Mouse (Mus musculus) heart, adult 8-10 months (tissue): ENCODE results near the gene Pde6h. TPM values are rescaled to one million over a fixed set of nuclear protein-coding genes. Genes with fewer than 3 reads are reported as not detected.
A peak's percentile ranks its signal among the peaks of the same experiment; 100 is the strongest.
"Not testable (repeated sequence)": the region's sequence is repeated elsewhere in the genome, so short reads cannot be mapped to it uniquely, and the experiment has no call there.

ENCODE experiments used
- DNase-seq: peaks from one replicate; pipeline ENCODE4 v3.0.0; 2022; ENCODE audit warnings: low spot score
- total RNA-seq, 4 experiments: library from RNA; stranded (reverse); gene quantifications; 2 replicates each; pipeline ENCODE4 v1.2.4; 2022

Pde6h gene
- total RNA-seq, result under 1 TPM in 1 of 4 experiments, not detected in 3; 0.81 TPM

GRCm38 (mm10) chr6:136923532-136923931 lies at the start of gene Pde6h:
Gene Pde6h, plus strand, starts transcription at chr6:136923832.
- no peak for DNase-seq

DNA sequence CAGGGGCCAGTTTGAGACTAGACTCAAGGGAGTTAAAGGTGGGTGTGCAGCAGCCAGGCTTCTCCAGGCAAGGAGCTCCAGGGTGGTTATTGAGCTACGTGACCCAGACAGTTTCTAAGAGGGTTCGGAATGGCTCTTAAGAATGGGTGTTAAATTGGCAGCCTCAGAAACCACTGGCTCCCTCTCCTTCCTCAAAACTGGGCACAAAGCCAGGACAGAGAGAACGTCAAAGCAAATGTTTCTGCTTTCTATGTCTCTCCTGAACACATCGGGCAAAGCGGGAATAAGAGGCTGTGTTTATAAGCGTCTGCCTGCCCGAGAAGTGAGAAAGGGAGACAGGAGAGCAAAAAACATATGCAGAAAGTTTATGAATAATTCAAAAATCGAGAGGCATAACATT lies 49.0 kb upstream of the Pde6h start:
- no peak for DNase-seq

- DNase-seq, result peak; percentile 64
Observed at GRCm38 (mm10) chr6:136875670-136876069, 48.0 kb upstream of the Pde6h start, which contains the start of gene Mgp. Gene Mgp, minus strand, starts transcription at chr6:136875823.

- no peak for DNase-seq
Observed at GRCm38 (mm10) chr6:136881678-136882077, 42.0 kb upstream of the Pde6h start.

GRCm38 (mm10) chr6:136883431-136883915 lies 40.2 kb upstream of the Pde6h start:
- no peak for DNase-seq

GRCm38 (mm10) chr6:136883961-136884360 lies 39.7 kb upstream of the Pde6h start:
- DNase-seq, result no peak

DNA sequence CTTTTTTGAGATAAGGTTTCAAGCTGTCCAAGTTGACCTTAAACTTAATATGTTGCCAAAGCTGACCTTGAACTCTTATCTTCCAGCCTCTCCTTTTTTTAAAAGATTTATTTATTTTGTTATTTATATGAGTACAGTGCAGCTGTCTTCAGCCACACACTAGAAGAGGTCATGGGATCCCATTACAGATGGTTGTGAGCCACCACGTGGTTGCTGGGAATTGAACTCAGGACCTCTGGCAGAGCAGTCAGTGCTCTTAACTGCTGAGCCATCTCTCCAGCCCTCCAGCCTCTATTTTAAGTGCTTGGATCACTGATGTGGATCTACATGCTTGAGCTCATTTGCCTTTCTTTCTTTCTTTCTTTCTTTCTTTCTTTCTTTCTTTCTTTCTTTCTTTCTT lies 38.9 kb upstream of the Pde6h start:
- not testable (repeated sequence) for DNase-seq

- DNase-seq, result peak; percentile 86
Observed at GRCm38 (mm10) chr6:136887854-136888253, 35.8 kb upstream of the Pde6h start.

- no peak for DNase-seq
Observed at GRCm38 (mm10) chr6:136889067-136889466, 34.6 kb upstream of the Pde6h start.

DNA sequence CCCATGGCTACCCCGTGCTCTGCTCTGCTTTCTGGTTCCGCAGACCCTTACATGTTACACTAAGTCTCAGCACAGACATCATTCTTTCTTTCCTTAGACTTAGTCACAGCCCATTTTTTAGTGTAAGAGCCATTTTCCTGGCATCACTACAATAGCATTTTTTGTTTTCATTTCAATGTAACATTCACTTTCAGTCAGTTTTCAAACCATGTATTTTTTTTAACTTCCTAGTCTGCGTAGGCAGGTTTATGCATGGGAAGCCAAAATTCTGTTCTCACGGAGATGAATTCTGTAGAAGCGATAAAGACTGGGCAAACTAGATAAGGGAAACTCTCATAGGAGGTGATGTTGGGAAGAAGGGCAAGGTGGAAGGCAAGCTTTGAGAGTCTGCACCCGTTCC lies 34.1 kb upstream of the Pde6h start:
- no peak for DNase-seq

- DNase-seq, result no peak
Observed at GRCm38 (mm10) chr6:136892002-136892401, 31.6 kb upstream of the Pde6h start.

DNA sequence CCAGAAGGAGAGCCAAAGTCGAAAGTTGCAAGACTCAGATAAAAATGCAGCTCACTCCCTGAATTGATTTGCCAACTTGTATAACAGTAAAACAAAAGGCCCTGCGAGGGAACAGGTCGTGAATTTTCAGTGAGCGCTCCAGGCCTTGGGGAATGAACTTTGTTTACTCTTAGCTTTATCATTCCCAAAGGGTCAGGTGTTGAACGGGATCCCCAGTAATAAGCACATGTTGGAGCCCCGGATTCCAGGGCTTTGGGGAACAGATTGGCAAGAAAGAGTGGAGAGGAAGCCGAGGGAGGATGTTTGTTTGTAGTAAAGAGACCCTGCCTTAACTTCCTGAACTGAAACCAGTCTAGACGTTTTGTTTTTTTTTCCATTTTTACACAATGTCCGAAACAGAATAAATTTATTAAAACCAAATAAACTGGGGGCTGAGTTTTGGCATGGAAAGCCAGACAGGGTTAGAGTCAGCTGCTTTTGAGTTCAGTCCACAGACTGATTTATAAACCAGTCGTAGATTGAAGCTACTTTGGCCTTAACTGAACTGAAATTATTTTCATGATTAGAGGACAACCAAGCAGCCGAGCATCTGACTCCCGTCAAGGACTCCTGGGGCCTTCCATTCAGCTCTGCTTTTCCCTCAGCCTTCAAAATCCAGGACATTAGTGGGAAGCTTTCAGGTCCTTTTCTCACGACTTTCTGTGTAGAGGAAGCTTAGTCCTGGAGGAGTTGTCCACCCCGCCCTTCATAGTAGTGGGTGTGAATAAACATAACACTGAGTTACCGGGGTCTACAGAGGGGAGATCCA lies 28.9 kb upstream of the Pde6h start:
- peak; percentile 63 for DNase-seq

DNA sequence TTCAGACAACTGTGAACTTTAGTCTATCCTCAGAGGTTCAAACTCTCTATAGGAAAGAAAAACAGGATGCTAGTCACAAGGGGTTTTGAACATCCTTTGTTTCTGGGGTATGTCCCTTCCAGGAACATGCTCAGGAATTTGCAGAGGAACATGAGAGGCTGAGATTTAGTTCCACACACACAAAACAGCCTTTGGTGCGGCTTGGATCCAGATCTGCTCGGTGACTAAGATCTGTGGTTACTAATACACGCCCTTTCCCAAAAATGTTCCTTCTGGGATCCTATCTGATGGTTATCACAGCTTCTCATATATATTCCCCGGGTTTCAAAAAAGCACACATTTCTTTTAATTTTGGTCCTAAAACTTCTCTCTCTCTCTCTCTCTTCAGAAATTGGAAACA lies 25.8 kb upstream of the Pde6h start:
- peak; percentile 57 for DNase-seq

DNA sequence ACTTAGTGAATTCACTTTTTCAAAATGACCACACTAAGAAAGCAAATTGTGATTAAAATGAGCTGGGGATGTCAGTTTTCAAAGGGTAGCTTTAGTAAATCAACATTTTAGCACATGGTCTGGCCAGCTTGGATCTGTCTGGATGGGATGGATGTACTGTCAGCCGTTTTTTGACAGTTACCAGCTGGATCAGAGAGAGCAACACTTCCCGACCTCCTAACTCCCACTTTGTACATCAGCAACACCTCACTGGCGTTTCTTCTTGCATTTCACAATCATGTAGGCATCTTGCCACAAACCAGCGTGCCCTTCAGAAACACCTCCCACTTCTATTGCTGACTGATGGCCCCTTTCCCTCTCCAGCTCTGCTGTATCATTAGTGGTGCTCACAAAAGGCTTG lies 25.4 kb upstream of the Pde6h start:
- DNase-seq, result no peak

DNA sequence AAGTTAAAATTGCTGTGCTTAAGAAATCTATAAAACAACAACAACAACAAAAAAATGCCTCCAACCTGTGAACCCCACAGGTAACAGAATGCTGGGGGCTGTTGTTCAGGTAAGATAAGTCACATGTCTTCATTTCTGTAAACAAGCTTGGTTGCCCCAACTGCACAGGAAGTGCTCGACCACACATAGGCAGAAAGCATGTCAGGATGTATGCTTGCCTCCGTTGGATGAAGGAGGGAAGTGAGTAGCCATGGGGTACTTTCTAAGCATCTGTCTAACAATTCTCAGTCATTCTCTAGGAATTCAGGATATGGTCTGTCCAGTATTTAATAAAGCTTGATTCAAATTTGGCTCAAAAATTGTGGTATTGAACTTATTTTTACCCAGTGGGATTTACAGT lies 24.7 kb upstream of the Pde6h start:
- no peak for DNase-seq

DNA sequence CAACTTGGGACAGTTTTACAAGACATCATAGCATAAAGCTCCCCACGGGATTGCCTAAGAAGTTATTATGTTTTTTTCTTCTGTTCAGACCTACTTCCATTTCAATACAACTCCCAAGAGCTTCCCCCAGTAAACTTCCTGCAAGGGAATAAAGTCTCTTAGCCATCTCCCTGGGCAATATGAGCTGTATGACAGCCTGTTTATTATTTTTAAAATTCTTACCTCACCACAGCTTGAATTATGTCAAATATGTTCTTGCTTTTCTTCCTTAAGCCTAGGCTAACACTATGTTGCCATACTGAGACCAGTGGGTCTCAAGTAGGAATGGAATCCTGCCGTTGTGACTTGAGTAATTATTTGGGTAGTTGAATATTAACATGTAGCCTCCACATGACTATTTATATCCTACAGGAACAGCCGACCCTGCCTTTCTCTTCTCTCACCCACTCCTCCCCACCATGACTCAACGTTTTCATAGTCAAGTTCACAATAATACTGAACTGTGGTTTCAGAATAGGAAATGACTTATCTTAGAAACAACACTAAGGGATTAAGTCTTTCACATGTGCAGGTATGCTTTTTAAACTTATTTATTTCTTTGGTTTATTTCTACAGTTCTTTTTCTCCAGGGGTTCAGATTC lies 23.1 kb upstream of the Pde6h start:
- no peak for DNase-seq

- DNase-seq, result no peak
Observed at GRCm38 (mm10) chr6:136901010-136901409, 22.6 kb upstream of the Pde6h start.

- no peak for DNase-seq
Observed at GRCm38 (mm10) chr6:136902527-136902926, 21.1 kb upstream of the Pde6h start.

DNA sequence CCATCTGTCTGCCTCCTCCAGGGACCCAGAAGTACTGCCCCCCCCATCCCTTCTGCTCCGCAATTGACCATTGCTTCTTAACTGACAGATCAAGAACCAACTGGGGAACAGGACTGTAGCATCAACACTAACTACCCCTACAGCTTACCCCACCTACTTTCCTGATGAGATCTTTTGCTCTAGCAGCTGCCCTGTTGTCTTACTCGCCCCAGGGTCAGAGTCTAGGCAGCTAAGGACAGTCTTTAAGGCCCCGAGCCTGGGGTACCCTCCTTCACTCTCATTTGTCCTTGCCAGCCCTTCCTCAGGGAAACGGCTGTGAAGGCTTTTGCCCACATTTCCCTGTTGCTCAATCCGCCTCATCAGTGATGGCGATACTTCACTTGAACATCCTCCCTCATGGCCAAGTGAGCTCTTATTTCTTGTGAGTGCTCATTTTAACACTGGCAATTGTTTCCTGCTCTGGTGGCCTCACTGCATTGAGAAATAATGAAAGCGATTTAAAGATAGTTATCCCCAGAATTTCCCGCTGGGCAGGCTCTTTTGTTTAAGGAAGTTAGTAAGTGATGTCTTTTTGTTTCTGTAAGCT lies 19.7 kb upstream of the Pde6h start:
- no peak for DNase-seq

DNA sequence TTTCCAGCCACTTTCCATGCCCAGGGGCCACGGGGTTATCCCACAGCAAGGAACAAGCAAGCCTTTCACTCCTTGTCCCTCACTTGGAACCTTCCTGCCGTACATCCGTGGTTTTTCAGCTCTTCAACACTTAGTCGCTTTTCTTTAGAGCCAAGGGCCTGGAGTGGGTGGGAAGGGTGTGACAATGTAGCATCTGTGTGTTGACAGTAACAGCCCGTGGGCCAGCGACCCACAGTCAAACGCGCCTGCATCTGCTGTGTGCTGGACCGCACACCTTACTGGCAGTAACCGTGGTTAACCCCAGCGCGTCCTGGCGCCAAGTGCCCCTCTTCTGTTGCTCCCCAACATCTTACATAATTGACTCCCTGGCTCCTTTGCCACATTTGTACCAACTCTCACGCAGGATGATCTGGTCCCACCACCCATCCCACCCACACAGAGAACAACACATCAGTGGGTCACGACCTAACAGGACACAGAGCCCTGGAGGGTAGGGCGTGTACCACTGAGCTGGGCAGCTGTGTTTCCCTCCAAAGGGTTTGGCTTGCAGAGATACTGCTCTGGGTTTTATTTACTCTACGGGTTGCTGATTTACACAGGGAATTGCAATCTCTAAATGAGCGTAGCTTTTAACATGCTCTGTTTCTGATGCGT lies 17.2 kb upstream of the Pde6h start:
- no peak for DNase-seq

DNA sequence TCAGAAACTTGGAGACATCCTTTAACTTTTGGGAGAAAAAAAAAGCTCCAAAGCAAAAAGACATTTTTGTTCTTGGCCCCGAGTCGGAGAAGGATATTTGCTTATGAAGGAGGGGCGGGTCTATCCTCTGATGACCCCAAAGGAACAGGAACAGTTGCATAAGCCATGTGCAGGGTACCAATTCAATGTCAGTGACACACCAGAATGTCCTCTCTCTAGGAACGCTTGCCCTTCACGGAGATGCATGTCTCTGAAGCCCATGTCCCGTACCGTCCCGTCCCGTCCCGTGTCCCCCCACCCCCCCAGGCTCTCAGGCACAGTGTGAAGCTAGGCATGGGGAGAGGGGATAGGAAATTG lies 16.7 kb upstream of the Pde6h start:
- DNase-seq, result peak; percentile 63

- DNase-seq, result no peak
Observed at GRCm38 (mm10) chr6:136910247-136910890, 13.3 kb upstream of the Pde6h start.
